Mouse (Mus musculus): Measurements from ENCODE around the gene Cldn4. TPM values are rescaled to one million over a fixed set of nuclear protein-coding genes. Genes with fewer than 3 reads are reported as not detected.
"Not testable (repeated sequence)": the region's sequence is repeated elsewhere in the genome, so short reads cannot be mapped to it uniquely, and the experiment has no call there.

The Cldn4 gene
- polyA plus RNA-seq, 1 experiment from 2014 or later: 1.1 TPM

GRCm38 (mm10) chr5:134976577-134977250 lies 30.0 kb upstream of the Cldn4 start:
- no peak overlapping the region for H3K9ac ChIP-seq
- ATAC-seq (ENCODE audit: insufficient number of reproducible peaks, low FRiP score): no peak
- no peak overlapping the region for H3K27ac ChIP-seq (ENCODE audit: poor library complexity, severe bottlenecking)
- peaks cover 23% of the 10 kb centered on the region for H3K4me1 ChIP-seq (replicated peaks)
- H3K9me3 ChIP-seq (replicated peaks): no peaks in the 10 kb centered on the region
- no peaks in the 10 kb centered on the region for H3K27me3 ChIP-seq (replicated peaks)
- WGBS: 64% methylated on average over 14 of the region's 14 CpGs
- no peak overlapping the region for H3K4me2 ChIP-seq
- H3K36me3 ChIP-seq: no peaks in the 10 kb centered on the region
- no peak overlapping the region for H3K4me3 ChIP-seq

DNA sequence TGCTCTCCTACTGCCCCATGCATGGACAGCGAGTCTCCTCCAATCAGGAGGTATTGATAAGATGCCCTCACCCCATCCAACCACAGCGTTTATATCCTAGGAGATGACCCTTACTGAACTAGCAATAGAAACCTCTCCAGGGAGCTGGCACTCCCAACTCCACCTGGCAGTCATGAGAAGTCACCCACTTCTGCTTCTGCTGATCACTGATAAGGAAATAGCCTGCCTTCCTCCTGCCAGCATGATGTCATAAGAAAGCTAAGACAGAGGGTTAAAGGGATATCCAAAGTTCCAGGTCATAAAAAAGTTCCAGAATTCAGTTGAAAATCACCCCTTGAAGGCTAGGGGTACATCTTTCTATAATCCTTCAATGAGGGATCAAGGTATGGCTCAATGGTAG lies 29.4 kb upstream of the Cldn4 start:
- H3K4me3 ChIP-seq: no peak overlapping the region
- no peaks in the 10 kb centered on the region for H3K9me3 ChIP-seq (replicated peaks)
- H3K27me3 ChIP-seq (replicated peaks): no peaks in the 10 kb centered on the region
- H3K9ac ChIP-seq: no peak overlapping the region
- no peaks in the 10 kb centered on the region for H3K36me3 ChIP-seq
- no peak for ATAC-seq (ENCODE audit: insufficient number of reproducible peaks, low FRiP score)
- no peak overlapping the region for H3K4me2 ChIP-seq
- peaks cover 21% of the 10 kb centered on the region for H3K4me1 ChIP-seq (replicated peaks)
- H3K27ac ChIP-seq (ENCODE audit: poor library complexity, severe bottlenecking): no peak overlapping the region
- WGBS: 69% methylated on average over 2 of the region's 2 CpGs

GRCm38 (mm10) chr5:134974921-134975320 lies 28.2 kb upstream of the Cldn4 start:
- Histone ChIP-seq H3K36me3 (no peaks in the 10 kb centered on the region), H3K27ac (ENCODE audit: poor library complexity, severe bottlenecking) (peak overlapping the region; percentile 51; the same call in 1 of the 2 replicates), H3K27me3 (replicated peaks) (no peaks in the 10 kb centered on the region), H3K4me2 (peak overlapping the region; percentile 35), H3K9me3 (replicated peaks) (no peaks in the 10 kb centered on the region), H3K4me3 (no peak overlapping the region), H3K9ac (no peak overlapping the region), H3K4me1 (replicated peaks) (peaks cover 14% of the 10 kb centered on the region)
- ATAC-seq (ENCODE audit: insufficient number of reproducible peaks, low FRiP score): no peak
- WGBS: 44% methylated on average over 2 of the region's 2 CpGs

DNA sequence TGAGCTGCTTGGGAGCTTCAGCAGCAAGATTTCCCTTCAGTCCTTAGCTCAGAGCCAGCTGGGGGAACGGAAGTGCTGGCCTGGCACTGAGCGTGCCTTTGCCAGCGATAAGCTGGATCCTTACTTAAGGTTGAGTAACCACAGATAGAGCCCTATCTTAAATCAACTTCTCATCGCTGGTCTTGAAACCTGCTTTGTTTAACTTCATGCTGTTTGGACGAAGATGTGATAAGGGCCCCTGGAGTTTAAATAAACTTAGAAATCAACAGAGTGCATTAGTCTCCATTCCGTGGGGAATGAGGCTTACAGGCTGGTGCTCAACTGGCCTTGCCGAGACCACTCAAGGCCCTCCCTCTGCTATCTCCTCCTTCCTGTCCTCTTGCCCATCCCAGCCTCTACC lies 27.6 kb upstream of the Cldn4 start:
- no peaks in the 10 kb centered on the region for H3K9me3 ChIP-seq (replicated peaks)
- peaks cover 14% of the 10 kb centered on the region for H3K4me1 ChIP-seq (replicated peaks)
- H3K36me3 ChIP-seq: no peaks in the 10 kb centered on the region
- H3K4me2 ChIP-seq: peak overlapping the region; percentile 35
- 0 out of 2 replicates have a peak, but pooled peaks have one; percentile 37 for ATAC-seq (ENCODE audit: insufficient number of reproducible peaks, low FRiP score)
- no peak overlapping the region for H3K9ac ChIP-seq
- peak overlapping the region; percentile 51; the same call in 1 of the 2 replicates for H3K27ac ChIP-seq (ENCODE audit: poor library complexity, severe bottlenecking)
- H3K4me3 ChIP-seq: no peak overlapping the region
- peaks cover 1% of the 10 kb centered on the region for H3K27me3 ChIP-seq (replicated peaks)
- WGBS: 9% methylated on average over 7 of the region's 7 CpGs

DNA sequence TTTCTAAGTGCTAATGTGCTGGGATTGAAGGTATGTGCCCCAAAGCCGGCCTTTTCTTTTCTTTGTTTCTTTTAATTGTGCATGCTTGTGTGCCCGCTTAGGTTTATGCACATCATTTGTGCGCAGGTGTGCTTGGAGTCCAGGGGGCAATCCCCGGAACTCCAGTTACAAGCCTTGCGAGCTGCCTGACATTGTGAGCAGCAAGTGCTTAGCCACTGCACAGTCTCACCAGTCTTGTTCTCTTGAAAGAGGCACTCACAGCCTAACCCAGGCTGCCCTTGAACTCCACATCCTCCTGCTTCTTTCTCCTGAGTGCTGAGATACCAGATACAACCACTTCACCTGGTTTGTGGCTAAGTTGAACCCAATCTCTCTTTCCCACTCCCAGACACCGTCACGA lies 26.8 kb upstream of the Cldn4 start:
- Histone ChIP-seq H3K27ac (ENCODE audit: poor library complexity, severe bottlenecking) (no peak overlapping the region), H3K4me3 (no peak overlapping the region), H3K4me2 (no peak overlapping the region), H3K4me1 (replicated peaks) (peaks cover 14% of the 10 kb centered on the region), H3K36me3 (no peaks in the 10 kb centered on the region), H3K9ac (no peak overlapping the region), H3K9me3 (replicated peaks) (no peaks in the 10 kb centered on the region), H3K27me3 (replicated peaks) (peaks cover 6% of the 10 kb centered on the region)
- 74% methylated on average over 7 of the region's 7 CpGs for WGBS
- no peak for ATAC-seq (ENCODE audit: insufficient number of reproducible peaks, low FRiP score)

DNA sequence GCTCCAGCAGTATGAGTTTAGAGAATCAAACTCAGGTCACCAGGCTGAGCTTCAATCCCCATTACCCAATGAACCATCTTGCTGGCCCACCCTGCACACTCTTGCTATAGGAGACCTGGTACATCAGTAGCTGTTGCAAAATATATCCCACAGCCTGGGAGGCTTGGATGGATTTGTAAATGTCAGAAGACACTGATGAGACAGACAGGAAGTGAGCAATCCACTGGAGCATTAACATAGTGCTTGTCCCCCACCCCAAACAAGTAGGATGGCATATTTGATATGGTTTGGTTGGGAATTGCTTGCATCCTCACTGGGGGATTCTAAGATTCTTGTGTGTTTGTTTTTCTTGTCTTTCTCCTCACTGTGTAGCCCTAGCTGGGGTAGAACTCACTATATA lies 26.3 kb upstream of the Cldn4 start:
- no peak for ATAC-seq (ENCODE audit: insufficient number of reproducible peaks, low FRiP score)
- Histone ChIP-seq H3K4me3 (no peak overlapping the region), H3K27ac (ENCODE audit: poor library complexity, severe bottlenecking) (no peak overlapping the region), H3K4me2 (no peak overlapping the region), H3K36me3 (no peaks in the 10 kb centered on the region), H3K9me3 (replicated peaks) (no peaks in the 10 kb centered on the region), H3K27me3 (replicated peaks) (peaks cover 7% of the 10 kb centered on the region), H3K4me1 (replicated peaks) (peaks cover 14% of the 10 kb centered on the region), H3K9ac (no peak overlapping the region)

- Histone ChIP-seq H3K27me3 (replicated peaks) (peaks cover 23% of the 10 kb centered on the region), H3K4me2 (no peak overlapping the region), H3K9me3 (replicated peaks) (no peaks in the 10 kb centered on the region), H3K9ac (no peak overlapping the region), H3K27ac (ENCODE audit: poor library complexity, severe bottlenecking) (no peak overlapping the region), H3K4me3 (no peak overlapping the region), H3K4me1 (replicated peaks) (peaks cover 21% of the 10 kb centered on the region), H3K36me3 (no peaks in the 10 kb centered on the region)
- WGBS: 56% methylated on average over 8 of the region's 8 CpGs
- ATAC-seq (ENCODE audit: insufficient number of reproducible peaks, low FRiP score): no peak
Observed at GRCm38 (mm10) chr5:134970671-134971070, 23.9 kb upstream of the Cldn4 start.

GRCm38 (mm10) chr5:134967164-134967944 lies 20.6 kb upstream of the Cldn4 start:
- Histone ChIP-seq H3K27me3 (replicated peaks) (peaks cover 23% of the 10 kb centered on the region), H3K9me3 (replicated peaks) (no peaks in the 10 kb centered on the region), H3K4me2 (no peak overlapping the region), H3K36me3 (no peaks in the 10 kb centered on the region), H3K9ac (no peak overlapping the region), H3K4me3 (no peak overlapping the region), H3K27ac (ENCODE audit: poor library complexity, severe bottlenecking) (no peak overlapping the region), H3K4me1 (replicated peaks) (peaks cover 15% of the 10 kb centered on the region)
- ATAC-seq (ENCODE audit: insufficient number of reproducible peaks, low FRiP score): no peak
- WGBS: 72% methylated on average over 20 of the region's 20 CpGs

DNA sequence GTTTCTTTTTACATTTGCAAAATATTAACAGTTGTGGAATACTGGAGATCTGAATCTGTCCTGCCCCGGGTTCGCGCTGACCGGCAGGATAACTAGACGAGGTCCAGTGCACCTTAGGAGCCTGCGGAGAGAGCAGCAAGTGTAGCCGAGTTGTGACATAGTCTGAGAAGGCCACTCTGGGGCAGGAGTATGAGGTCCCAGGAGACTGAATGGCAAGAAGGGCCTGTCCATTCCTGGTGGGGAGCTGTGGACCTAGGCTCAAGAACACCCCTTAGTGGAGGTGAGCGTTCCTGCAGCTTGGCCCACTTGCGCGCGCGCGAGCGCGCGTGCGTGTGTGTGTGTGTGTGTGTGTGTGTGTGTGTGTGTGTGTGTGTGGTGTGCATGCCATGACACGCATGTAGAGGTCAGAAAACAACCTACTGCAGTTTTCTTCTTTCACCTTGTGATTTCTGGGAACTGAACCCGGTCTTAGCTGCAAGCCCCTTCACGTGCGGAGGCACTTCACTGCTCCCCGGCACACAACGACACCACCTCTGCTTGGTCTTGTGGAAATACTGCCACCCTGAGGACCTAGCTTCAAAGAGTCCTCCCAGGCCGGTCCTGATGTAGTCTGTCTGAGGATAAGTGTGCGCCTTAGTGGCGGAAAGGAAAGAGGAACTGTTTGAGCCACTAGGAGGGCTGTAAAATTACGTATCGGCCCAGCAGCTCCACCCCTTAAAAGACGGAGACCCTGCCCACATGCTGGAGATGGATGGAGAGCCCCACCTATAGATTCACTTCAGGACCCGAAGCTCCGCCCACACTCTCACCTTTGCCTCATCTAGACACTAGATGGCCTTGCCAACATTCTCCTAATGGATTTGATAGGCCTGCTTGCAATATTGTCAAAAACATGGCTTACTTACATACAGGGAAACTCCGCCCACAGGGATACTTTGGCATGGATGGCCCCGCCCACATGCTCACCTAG lies 19.4 kb upstream of the Cldn4 start:
- WGBS: 7% methylated on average over 23 of the region's 33 CpGs
- H3K27ac ChIP-seq (ENCODE audit: poor library complexity, severe bottlenecking): no peak overlapping the region

GRCm38 (mm10) chr5:134965473-134965851 lies 18.7 kb upstream of the Cldn4 start:
- 5% methylated on average over 10 of the region's 10 CpGs for WGBS
- 0 out of 2 replicates have a peak overlapping the region, but pooled peaks have one; percentile 52 for H3K9ac ChIP-seq

More for the DNA sequence above, 19.4 kb upstream of the Cldn4 start:
- H3K4me2 ChIP-seq: peak overlapping the region; percentile 73
- peak; percentile 40 for ATAC-seq (ENCODE audit: insufficient number of reproducible peaks, low FRiP score)
- H3K4me3 ChIP-seq: peak overlapping the region; percentile 26
- H3K9ac ChIP-seq: peak overlapping the region; percentile 52; the same call in 1 of the 2 replicates
- no peaks in the 10 kb centered on the region for H3K9me3 ChIP-seq (replicated peaks)
- peaks cover 15% of the 10 kb centered on the region for H3K4me1 ChIP-seq (replicated peaks)
- no peaks in the 10 kb centered on the region for H3K36me3 ChIP-seq
- peaks cover 23% of the 10 kb centered on the region for H3K27me3 ChIP-seq (replicated peaks)

GRCm38 (mm10) chr5:134964655-134965054 lies 17.9 kb upstream of the Cldn4 start:
- H3K9me3 ChIP-seq (replicated peaks); H3K4me3 ChIP-seq; H3K36me3 ChIP-seq; ATAC-seq (ENCODE audit: insufficient number of reproducible peaks, low FRiP score); H3K27ac ChIP-seq (ENCODE audit: poor library complexity, severe bottlenecking); H3K4me2 ChIP-seq; H3K9ac ChIP-seq: not testable (repeated sequence)
- Histone ChIP-seq H3K4me1 (replicated peaks) (peaks cover 15% of the 10 kb centered on the region), H3K27me3 (replicated peaks) (peaks cover 23% of the 10 kb centered on the region)

More at GRCm38 (mm10) chr5:134965473-134965851, 18.7 kb upstream of the Cldn4 start:
- ATAC-seq (ENCODE audit: insufficient number of reproducible peaks, low FRiP score): peak; percentile 73; the same call in 1 of the 2 replicates
- H3K27ac ChIP-seq (ENCODE audit: poor library complexity, severe bottlenecking): no peak overlapping the region
- no peaks in the 10 kb centered on the region for H3K36me3 ChIP-seq
- peak overlapping the region; percentile 26 for H3K4me3 ChIP-seq
- H3K27me3 ChIP-seq (replicated peaks): peaks cover 23% of the 10 kb centered on the region
- H3K9me3 ChIP-seq (replicated peaks): no peaks in the 10 kb centered on the region
- peak overlapping the region; percentile 73 for H3K4me2 ChIP-seq
- H3K4me1 ChIP-seq (replicated peaks): peaks cover 15% of the 10 kb centered on the region
